Mouse (Mus musculus): ENCODE results near the gene Gskip. TPM values are rescaled to one million over a fixed set of nuclear protein-coding genes. Genes with fewer than 3 reads are reported as not detected.

Gene Gskip
- 15.5 and 20.6 TPM in 2 replicates for total RNA-seq (2014; fragmentation: Nextera tagmentation)
- 12.5 and 19.1 TPM in 2 replicates for total RNA-seq (2017)

DNA sequence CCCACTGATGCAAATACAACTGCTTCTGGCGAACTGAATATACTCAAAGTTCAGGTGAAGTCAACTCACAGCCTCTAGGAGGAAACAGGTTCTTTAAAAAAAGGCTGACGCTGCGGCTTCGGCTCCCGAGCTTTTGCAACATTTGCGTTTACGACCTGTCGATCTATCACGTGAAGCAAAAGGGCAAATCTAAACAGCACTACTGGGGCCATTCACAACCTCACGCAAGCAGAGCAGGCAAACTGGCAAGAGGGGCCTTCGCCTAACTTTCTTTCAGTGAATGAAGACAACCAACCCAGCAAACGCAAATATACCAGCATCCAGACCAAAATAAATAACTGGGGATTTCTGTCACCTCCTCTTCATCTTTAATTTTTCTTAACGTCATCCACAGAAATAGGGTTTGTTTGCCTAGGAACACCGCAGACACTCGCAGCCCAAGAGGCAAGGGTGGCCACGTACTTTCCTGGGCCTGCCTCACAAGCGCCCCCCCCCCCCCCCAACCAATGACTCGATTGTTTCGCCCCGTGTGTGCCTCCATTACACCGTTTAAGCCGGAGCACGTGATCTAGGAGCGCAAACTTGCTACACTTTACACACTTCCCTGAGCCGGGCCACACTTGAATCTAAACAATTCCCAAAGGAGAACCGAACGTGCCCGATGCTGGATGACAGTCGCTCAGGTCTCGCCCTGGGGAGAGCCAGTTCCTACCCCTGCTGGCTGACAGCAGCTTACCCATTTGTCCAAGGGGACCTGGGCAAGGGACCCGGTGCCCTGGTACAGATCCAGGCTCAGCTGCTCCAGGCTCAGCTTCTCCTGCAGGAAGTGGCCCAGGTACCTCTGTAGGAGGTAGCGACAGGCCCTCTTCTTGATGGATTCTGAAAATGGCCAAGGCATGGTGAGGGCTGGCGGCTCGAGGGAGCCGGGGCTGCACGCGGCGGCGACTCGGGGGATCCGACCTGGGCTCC is at the start of gene Gskip:
Gskip (plus strand) TSS at position 897 of the 969 bp plus-strand sequence.
- peak; percentile 56 for ATAC-seq (replicated peaks; ENCODE audit: low FRiP score, low TSS enrichment, poor library complexity, severe bottlenecking)

DNA sequence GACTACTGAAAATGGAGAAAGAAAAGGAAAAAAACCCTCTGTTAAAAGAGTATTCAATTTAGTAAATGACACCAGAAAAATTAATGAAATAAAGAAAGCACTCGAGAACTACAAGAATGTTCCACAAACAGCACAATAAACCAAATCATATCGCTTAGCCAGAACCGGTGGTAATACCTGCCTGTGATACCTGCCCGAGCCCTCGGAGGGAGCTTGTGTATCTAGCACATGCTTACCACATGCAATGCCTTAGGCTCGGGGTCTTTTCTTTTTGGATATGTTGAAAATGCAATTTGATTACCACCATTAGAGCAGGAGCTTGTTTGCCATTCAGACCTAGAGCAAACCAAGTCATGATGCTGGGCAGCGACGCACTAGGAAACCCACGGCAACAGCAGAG is 48.1 kb upstream of the Gskip start:
- no peak for ATAC-seq (replicated peaks; ENCODE audit: low FRiP score, low TSS enrichment, poor library complexity, severe bottlenecking)

DNA sequence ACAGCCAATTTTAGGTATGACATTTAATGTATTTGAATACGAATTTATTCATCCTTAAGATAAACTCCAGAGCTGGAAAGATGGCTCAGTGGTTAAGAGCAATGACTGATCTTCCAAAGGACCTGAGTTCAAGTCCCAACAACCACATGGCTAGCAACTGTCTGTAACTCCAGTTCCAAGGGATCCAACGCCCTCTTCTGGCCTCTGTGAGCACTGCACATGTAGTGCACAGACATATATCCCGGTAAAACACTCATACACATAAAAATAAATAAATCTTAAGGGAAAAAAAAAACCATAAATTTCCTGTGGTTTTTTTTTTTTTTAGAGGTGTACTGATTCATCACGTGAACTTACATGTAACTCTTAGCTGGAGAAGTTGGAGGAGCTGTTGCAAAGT is 47.1 kb upstream of the Gskip start:
- no peak for ATAC-seq (replicated peaks; ENCODE audit: low FRiP score, low TSS enrichment, poor library complexity, severe bottlenecking)

DNA sequence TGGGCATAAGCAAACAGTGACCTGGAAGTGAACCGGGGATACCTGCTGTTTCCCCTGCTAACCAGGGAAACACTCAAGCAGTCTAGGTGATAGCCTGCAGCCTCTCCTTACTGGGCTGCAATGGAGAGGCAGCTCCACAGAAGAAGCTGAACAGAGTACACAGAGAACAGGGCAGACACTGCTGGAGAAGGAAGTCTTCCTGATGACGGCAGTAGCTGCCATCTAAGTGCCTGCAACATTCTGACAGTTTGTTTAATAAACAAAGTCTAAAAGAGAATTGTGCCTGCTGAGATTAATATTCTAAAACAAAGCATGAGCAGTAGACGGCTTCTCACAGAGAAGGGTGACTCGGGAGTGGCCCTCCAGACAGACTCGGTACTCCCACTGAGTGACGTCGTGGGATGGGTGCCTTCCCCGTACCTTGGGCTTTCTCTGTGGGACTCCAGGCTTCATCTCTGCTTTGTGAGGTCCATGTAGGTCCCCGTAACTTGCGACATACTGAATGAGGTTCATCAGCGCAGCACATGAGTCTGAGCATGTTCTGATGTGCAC is 41.8 kb upstream of the Gskip start:
- ATAC-seq (replicated peaks; ENCODE audit: low FRiP score, low TSS enrichment, poor library complexity, severe bottlenecking), result no peak

GRCm38 (mm10) chr12:105655850-105656249 is 28.8 kb upstream of the Gskip start:
- no peak for ATAC-seq (replicated peaks; ENCODE audit: low FRiP score, low TSS enrichment, poor library complexity, severe bottlenecking)

- peak; percentile 89 for ATAC-seq (replicated peaks; ENCODE audit: low FRiP score, low TSS enrichment, poor library complexity, severe bottlenecking)
Measured at GRCm38 (mm10) chr12:105676274-105676673, 8.4 kb upstream of the Gskip start.

DNA sequence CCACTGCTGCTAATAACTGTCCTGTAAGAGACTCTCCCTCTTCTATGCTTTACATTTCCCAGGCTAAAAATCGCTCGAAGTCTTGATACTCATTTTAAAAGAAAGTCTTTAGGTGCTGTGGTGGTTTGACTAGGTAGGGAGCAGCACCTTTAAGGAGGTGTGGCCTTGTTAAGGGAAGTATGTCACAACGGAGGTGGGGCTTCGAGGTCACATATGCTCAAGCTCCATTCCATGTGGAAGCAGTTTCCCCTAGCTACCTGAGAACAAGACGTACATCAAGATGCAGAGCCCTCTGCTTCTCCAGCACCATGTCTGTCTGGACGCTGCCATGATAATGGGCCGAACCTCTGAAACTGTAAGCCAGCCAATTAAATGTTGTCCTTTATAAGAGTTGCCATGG is 6.4 kb upstream of the Gskip start:
- no peak for ATAC-seq (replicated peaks; ENCODE audit: low FRiP score, low TSS enrichment, poor library complexity, severe bottlenecking)

- ATAC-seq (replicated peaks; ENCODE audit: low FRiP score, low TSS enrichment, poor library complexity, severe bottlenecking), result no peak
Measured at GRCm38 (mm10) chr12:105678762-105679161, 5.9 kb upstream of the Gskip start.

GRCm38 (mm10) chr12:105685001-105685691 is 517 bp downstream of the Gskip start, which contains the start of gene Atg2b:
Gene Atg2b (minus strand): TSS chr12:105685211.
- peak; percentile 79 for ATAC-seq (replicated peaks; ENCODE audit: low FRiP score, low TSS enrichment, poor library complexity, severe bottlenecking)

- ATAC-seq (replicated peaks; ENCODE audit: low FRiP score, low TSS enrichment, poor library complexity, severe bottlenecking), result no peak
Measured at GRCm38 (mm10) chr12:105686791-105687190, 2.2 kb downstream of the Gskip start.

DNA sequence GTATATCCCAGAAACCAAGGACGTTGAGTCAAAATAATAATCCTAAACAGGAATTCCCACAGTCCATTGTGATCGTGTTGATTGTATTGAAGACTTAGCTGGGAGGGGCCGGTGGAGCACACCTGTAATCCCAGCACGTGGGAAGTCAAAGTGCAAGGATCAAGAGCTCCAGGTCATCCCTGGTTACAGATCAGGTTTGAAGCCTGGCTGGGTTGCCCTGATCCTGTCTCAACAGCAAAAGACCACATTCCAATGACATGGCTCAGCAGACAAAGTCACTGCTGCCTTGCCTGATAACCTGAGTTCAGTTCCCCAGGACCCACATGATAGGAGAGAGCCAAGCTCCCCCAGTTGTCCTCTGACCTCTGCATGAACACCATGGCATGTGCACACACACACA is 2.8 kb downstream of the Gskip start:
- no peak for ATAC-seq (replicated peaks; ENCODE audit: low FRiP score, low TSS enrichment, poor library complexity, severe bottlenecking)

- ATAC-seq (replicated peaks; ENCODE audit: low FRiP score, low TSS enrichment, poor library complexity, severe bottlenecking), result no peak
Measured at GRCm38 (mm10) chr12:105688546-105688945, 3.9 kb downstream of the Gskip start.

GRCm38 (mm10) chr12:105689435-105689834 is 4.8 kb downstream of the Gskip start:
- no peak for ATAC-seq (replicated peaks; ENCODE audit: low FRiP score, low TSS enrichment, poor library complexity, severe bottlenecking)

DNA sequence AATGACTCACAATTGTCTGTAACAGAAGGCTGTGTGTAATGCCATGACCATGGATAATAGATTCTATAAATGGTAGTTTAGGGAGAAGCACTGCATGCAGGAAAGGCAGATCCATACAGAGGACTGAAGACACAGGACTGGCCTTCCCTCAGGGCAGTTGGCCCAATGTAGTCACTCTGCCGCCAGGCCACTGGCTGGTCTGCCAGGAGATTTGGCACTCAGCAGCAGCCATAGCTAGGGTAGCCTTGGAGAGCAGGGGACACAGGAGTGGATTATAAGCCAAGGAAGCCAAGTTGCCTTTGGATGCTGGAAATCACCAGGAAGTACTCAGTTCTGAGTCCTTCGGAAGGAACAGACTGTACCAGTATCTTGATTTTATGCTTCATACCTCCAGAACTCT is 9.4 kb downstream of the Gskip start:
- no peak for ATAC-seq (replicated peaks; ENCODE audit: low FRiP score, low TSS enrichment, poor library complexity, severe bottlenecking)

GRCm38 (mm10) chr12:105695848-105696247 is 11.2 kb downstream of the Gskip start:
- no peak for ATAC-seq (replicated peaks; ENCODE audit: low FRiP score, low TSS enrichment, poor library complexity, severe bottlenecking)

DNA sequence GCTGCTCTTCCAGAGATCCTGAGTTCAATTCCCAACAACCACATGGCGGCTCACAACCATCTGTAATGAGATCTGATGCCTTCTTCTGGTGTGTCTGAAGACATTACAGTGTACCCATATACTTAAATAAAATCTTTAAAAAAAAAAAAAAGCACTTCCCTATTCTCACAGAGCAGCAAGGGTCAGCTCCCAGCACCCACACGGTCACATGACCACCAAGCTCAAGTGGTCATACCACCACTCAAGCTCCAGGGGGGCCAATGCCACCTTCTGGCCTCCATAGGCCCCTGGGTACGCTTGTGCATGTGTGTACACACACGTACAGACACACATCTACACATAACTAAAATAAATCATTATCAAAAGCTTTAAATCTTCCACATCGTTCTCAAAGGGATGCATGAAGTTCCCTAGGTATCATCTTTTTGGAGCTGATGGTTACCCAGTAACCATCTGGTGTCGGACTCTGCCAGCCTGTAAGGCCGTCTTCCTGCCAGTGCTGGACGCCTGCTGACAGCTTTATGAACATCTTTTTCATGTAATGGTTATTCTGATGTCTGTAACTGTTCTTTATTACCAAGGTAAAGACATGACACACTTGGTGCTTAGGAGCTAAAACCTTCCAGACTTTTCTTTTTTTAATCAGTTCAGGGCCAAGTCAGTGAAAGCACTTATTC is 12.6 kb downstream of the Gskip start:
- no peak for ATAC-seq (replicated peaks; ENCODE audit: low FRiP score, low TSS enrichment, poor library complexity, severe bottlenecking)

- no peak for ATAC-seq (replicated peaks; ENCODE audit: low FRiP score, low TSS enrichment, poor library complexity, severe bottlenecking)
Measured at GRCm38 (mm10) chr12:105700433-105700832, 15.8 kb downstream of the Gskip start.

DNA sequence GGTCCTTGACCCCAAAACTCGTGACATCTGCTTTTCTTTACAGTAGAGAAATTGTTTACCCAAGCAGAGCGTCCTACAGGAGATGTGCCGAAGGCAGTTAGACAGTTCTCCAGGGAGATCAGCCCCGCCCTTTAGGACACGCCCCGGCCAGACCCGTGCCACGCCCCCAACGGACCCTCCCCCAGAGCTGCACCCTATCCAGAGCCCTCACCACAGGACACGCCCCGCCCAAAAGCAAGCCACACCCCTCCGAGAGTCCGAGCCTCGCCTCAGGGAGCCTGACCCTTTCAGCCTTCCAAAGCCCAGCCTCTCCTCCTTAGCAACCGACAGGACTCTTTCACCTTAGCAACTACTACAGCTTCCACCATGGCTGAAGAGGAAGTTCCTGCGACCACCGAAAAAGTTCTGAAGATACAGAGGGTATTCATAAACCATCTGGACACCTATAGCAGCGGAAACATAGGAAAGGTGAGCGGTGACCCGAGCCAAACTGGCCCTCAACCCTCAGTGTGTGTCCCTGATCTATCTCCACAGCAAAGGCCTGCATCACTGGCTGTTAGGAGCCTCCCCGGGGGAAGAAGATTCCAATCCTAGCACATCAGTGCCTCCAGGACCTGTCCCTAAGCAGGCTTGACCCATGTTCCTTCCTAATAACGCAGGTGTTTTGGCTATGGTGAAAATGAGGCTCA is 21.3 kb downstream of the Gskip start, which contains the start of gene Ak7:
Ak7 (plus strand) TSS at position 178 of the 689 bp plus-strand sequence.
- ATAC-seq (replicated peaks; ENCODE audit: low FRiP score, low TSS enrichment, poor library complexity, severe bottlenecking), result peak; percentile 98

- ATAC-seq (replicated peaks; ENCODE audit: low FRiP score, low TSS enrichment, poor library complexity, severe bottlenecking), result peak; percentile 78
Measured at GRCm38 (mm10) chr12:105718616-105719015, 34.0 kb downstream of the Gskip start.
